Mouse (Mus musculus): ENCODE data around the gene Gemin5. TPM values are rescaled to one million over a fixed set of nuclear protein-coding genes. Genes with fewer than 3 reads are reported as not detected.
A peak's percentile ranks its signal among the peaks of the same experiment; 100 is the strongest.
"Not testable (repeated sequence)": the region's sequence is repeated elsewhere in the genome, so short reads cannot be mapped to it uniquely, and the experiment has no call there.

Gemin5 gene
- 4.2 and 5.3 TPM in 2 replicates for polyA plus RNA-seq (2015; fragmentation: Nextera tagmentation; extraction: Ambion mirVana)

GRCm38 (mm10) chr11:58168167-58168915 lies at the start of gene Gemin5:
Gene Gemin5 (minus strand): TSS chr11:58168539.
- Histone ChIP-seq H3K4me2 (ENCODE audit: low read depth, low read length) (peak within 1 kb of the TSS; percentile 89), H3K9me3 (ENCODE audit: low read length) (0 out of 2 replicates have a peak, but pooled peaks cover 2% of the 10 kb centered on the region), H3K4me1 (ENCODE audit: insufficient read depth) (peaks cover 26% of the 10 kb centered on the region), H3K9ac (replicated peaks) (peak within 1 kb of the TSS; percentile 73), H3K27me3 (ENCODE audit: insufficient read depth, low read length) (no peaks in the 10 kb centered on the region), H3K27ac (ENCODE audit: low read depth) (peak within 1 kb of the TSS; percentile 77), H3K4me3 (ENCODE audit: low read depth, low read length) (peak within 1 kb of the TSS; percentile 70), H3K36me3 (replicated peaks; ENCODE audit: insufficient read depth, low read length) (peaks cover 13% of the 10 kb centered on the region)
- ATAC-seq (peak; percentile 84), DNase-seq (peak; percentile 89)
- under 1% methylated on average over 70 of the region's 71 CpGs for WGBS (ENCODE audit: insufficient replicate concordance)
- 0 out of 2 replicates have a peak, but pooled peaks have one; percentile 27 for TF ChIP-seq CTCF (IDR thresholded peaks at IDR 0.05; ENCODE audit: low read depth)
- no peak for TF ChIP-seq EP300 (IDR thresholded peaks at IDR 0.05; ENCODE audit: low read depth)

GRCm38 (mm10) chr11:58216823-58217222 lies 48.5 kb upstream of the Gemin5 start:
- peaks cover 39% of the 10 kb centered on the region for H3K4me1 ChIP-seq (ENCODE audit: insufficient read depth)
- H3K36me3 ChIP-seq (replicated peaks; ENCODE audit: insufficient read depth, low read length): peaks cover 19% of the 10 kb centered on the region
- WGBS (ENCODE audit: insufficient replicate concordance): 64% methylated on average over 6 of the region's 6 CpGs

GRCm38 (mm10) chr11:58215814-58216213 lies 47.5 kb upstream of the Gemin5 start:
- ATAC-seq: no peak
- no peaks in the 10 kb centered on the region for H3K9me3 ChIP-seq (ENCODE audit: low read length)
- WGBS (ENCODE audit: insufficient replicate concordance): 59% methylated on average over 5 of the region's 5 CpGs
- H3K4me1 ChIP-seq (ENCODE audit: insufficient read depth): peaks cover 46% of the 10 kb centered on the region
- peak overlapping the region; percentile 83 for H3K9ac ChIP-seq (replicated peaks)
- TF ChIP-seq EP300 (IDR thresholded peaks at IDR 0.05; ENCODE audit: low read depth) (no peak), CTCF (IDR thresholded peaks at IDR 0.05; ENCODE audit: low read depth) (no peak)
- no peak for DNase-seq
- no peaks in the 10 kb centered on the region for H3K27me3 ChIP-seq (ENCODE audit: insufficient read depth, low read length)
- H3K36me3 ChIP-seq (replicated peaks; ENCODE audit: insufficient read depth, low read length): peaks cover 18% of the 10 kb centered on the region
- H3K4me3 ChIP-seq (ENCODE audit: low read depth, low read length): peak overlapping the region; percentile 69
- H3K4me2 ChIP-seq (ENCODE audit: low read depth, low read length): peak overlapping the region; percentile 71
- H3K27ac ChIP-seq (ENCODE audit: low read depth): peak overlapping the region; percentile 95; the same call in 1 of the 2 replicates

More at GRCm38 (mm10) chr11:58216823-58217222, 48.5 kb upstream of the Gemin5 start:
- no peaks in the 10 kb centered on the region for H3K27me3 ChIP-seq (ENCODE audit: insufficient read depth, low read length)
- no peak for ATAC-seq
- no peak overlapping the region for H3K27ac ChIP-seq (ENCODE audit: low read depth)
- no peak overlapping the region for H3K9ac ChIP-seq (replicated peaks)
- H3K9me3 ChIP-seq (ENCODE audit: low read length): no peaks in the 10 kb centered on the region
- peak overlapping the region; percentile 69; the same call in 1 of the 2 replicates for H3K4me3 ChIP-seq (ENCODE audit: low read depth, low read length)
- no peak for DNase-seq
- TF ChIP-seq CTCF (IDR thresholded peaks at IDR 0.05; ENCODE audit: low read depth) (no peak), EP300 (IDR thresholded peaks at IDR 0.05; ENCODE audit: low read depth) (no peak)
- peak overlapping the region; percentile 71 for H3K4me2 ChIP-seq (ENCODE audit: low read depth, low read length)

- 3% methylated on average over 2 of the region's 3 CpGs for WGBS (ENCODE audit: insufficient replicate concordance)
- Histone ChIP-seq H3K27ac (ENCODE audit: low read depth) (peak overlapping the region; percentile 95), H3K4me1 (ENCODE audit: insufficient read depth) (peaks cover 46% of the 10 kb centered on the region), H3K9ac (replicated peaks) (peak overlapping the region; percentile 83), H3K4me3 (ENCODE audit: low read depth, low read length) (peak overlapping the region; percentile 69), H3K4me2 (ENCODE audit: low read depth, low read length) (peak overlapping the region; percentile 71)
- H3K9me3 ChIP-seq (ENCODE audit: low read length); H3K36me3 ChIP-seq (replicated peaks; ENCODE audit: insufficient read depth, low read length); H3K27me3 ChIP-seq (ENCODE audit: insufficient read depth, low read length); DNase-seq: not testable (repeated sequence)
- peak; percentile 56; the same call in 1 of the 2 replicates for ATAC-seq
These were observed 46.7 kb upstream of the Gemin5 start for GRCm38 (mm10) chr11:58215049-58215430.

- Histone ChIP-seq H3K9ac (replicated peaks) (peak overlapping the region; percentile 83), H3K4me2 (ENCODE audit: low read depth, low read length) (peak overlapping the region; percentile 71), H3K36me3 (replicated peaks; ENCODE audit: insufficient read depth, low read length) (peaks cover 8% of the 10 kb centered on the region), H3K27me3 (ENCODE audit: insufficient read depth, low read length) (no peaks in the 10 kb centered on the region), H3K9me3 (ENCODE audit: low read length) (no peaks in the 10 kb centered on the region), H3K27ac (ENCODE audit: low read depth) (peak overlapping the region; percentile 95), H3K4me1 (ENCODE audit: insufficient read depth) (peaks cover 46% of the 10 kb centered on the region), H3K4me3 (ENCODE audit: low read depth, low read length) (peak overlapping the region; percentile 69)
- DNase-seq: peak; percentile 92
- WGBS (ENCODE audit: insufficient replicate concordance): 21% methylated on average over 15 of the region's 17 CpGs
- TF ChIP-seq EP300 (IDR thresholded peaks at IDR 0.05; ENCODE audit: low read depth) (peak; percentile 52; the same call in 1 of the 2 replicates), CTCF (IDR thresholded peaks at IDR 0.05; ENCODE audit: low read depth) (no peak)
- peak; percentile 95 for ATAC-seq
These were observed 46.2 kb upstream of the Gemin5 start for GRCm38 (mm10) chr11:58214391-58215048.
